Mouse (Mus musculus) CD4-positive, CD25-positive, alpha-beta regulatory T cell, adult 2 months (primary cell): ENCODE measurements around the gene Dnajc5.

Experiments used
- DNase-seq: peaks from one replicate; pipeline ENCODE4 v3.0.0-alpha.2; 2012; ENCODE audit warnings: low read depth, low spot score

Gene Dnajc5

DNA sequence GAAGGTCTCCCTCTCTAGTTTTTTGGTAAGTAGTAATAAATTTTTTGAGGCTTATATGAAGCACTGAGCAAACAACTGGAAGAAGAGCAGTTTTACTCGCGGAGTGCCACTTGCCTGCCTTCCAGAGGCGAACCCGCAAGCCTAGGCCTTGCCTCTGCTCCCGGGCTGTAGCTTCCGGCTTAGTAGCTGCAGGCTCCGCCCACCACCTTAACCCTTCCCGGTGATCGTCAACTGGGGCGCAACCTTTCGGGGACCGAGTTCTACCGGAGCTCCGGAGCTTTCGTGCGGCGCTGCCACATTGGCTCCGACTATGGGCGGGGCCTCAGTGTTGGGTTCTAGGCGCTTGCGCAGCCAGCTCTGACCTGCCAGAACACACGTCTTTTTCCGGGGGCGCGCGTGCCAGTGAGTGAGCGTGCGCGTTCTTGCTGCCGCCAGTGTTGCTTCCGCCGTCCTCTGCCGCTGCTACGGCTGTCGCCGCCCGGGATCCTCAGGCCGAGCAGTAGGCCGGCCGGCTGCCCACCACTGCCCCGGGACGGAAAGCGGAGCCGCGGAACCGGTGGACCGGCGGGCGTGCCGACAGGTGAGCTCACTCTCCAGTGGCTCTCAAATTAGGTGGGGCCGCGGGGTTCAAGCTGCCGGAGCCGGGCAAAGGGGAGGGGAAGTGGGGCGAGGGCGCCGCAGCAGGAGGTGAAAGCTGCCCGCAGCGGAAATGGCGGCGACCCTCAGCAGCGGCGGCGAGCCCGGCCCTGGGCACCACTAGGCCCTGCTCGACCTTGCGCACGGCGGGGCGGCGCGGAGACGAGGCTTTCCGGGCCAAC, at the start of gene Dnajc5:
Gene Dnajc5 (plus strand): TSS at position 368 of the 818 bp plus-strand sequence.
- peak; percentile 98 for DNase-seq

DNA sequence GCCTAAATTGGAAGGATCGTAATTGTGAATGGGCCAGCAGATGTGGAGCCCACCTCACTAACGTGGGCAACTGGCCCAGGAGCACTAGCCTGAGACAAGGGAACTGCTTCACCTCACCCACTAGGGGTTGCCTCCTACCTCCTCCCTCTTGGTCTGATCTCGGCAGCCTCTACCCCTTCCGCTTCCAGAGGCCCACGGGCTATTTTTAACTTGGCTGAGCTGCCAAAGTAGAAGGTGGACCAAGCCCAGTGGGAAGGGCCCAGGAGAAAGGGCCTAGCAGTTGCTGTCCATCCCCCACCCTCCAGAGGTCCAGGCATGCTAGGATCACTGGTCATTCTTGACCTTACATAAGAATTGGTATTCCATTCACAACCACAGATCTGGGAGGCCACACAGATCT, 49.0 kb upstream of the Dnajc5 start:
- no peak for DNase-seq

DNA sequence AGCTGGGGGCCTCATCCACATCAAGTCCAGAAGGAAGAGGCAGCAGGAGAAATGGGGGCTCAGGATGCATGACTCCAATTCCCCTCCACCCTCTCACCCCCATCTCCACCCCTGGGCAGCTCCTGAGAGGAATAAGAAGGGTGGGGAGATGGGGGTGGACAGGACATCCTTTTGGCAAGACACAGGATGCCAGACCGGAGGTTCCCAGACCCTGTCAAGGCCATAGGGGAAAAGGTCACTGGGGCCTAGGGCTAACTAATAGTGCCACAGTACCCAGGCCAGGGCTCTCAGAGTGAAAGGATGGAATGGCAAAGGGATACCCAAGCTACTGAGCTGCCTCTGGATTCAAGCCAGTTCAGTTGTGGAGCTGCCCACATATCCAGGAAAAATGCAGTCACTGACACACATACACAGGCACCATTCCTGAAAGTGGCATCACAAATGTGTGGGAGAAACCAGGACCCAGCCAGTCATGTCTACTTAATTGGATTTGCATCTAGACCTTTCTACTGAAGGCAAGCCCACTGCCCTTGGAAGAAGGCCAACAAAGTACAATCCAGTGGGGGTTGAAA, 47.9 kb upstream of the Dnajc5 start:
- no peak for DNase-seq

DNA sequence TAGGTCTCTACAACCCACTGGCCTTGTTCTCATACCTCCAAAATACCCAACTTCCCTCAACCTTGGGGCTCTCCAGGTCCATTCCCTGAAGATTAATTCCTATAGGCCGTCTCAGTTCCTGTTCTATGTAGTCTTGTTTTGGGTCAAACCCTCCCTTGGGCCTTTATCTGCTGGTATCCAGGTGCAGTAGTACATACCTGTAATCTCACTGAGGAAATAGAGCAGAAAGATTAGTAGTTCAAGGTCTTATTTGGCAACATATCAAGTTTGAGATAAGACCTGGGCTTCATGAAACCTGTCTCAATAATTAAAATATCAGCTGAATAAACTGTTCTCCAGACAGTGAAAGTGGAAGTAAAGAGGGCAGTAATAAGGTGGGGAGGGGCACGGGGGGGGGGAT, 37.2 kb upstream of the Dnajc5 start:
- DNase-seq, result no peak

DNA sequence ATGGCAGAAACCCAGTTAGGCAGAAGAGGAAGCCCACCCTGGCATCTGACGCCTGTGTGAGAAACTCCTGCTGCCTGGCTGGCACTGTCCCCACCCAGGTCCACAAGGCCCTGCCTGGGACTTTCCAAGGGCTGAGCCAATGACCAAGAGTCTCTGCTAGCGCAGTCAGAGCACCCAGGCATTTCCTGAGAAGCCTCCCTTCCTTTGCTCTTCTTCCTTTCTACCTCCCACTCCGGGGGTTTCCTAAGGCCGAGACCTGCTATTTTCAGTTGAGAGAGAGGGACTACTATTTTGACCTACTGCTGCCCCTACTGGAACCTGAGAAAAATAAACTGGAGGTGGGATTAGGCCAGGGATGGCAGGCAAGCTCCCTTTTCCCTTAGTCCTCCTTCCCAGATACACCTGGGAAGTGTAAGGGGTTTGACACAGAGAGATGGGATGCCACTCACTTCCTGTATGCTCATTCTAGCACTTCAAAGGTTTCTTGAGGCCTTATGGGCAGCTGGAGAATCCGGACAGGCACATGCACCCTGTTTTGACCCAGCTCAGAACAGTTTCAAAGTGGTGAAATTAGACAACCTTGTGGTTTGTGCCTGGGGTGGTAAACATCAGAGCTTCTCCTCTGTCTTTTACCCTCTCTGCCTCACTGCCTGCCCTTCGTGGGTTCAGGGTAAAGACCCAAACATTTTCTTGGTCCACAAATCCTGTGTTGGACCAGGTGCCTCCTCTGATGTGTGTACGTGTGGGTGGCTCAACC, 36.5 kb upstream of the Dnajc5 start:
- peak; percentile 84 for DNase-seq

DNA sequence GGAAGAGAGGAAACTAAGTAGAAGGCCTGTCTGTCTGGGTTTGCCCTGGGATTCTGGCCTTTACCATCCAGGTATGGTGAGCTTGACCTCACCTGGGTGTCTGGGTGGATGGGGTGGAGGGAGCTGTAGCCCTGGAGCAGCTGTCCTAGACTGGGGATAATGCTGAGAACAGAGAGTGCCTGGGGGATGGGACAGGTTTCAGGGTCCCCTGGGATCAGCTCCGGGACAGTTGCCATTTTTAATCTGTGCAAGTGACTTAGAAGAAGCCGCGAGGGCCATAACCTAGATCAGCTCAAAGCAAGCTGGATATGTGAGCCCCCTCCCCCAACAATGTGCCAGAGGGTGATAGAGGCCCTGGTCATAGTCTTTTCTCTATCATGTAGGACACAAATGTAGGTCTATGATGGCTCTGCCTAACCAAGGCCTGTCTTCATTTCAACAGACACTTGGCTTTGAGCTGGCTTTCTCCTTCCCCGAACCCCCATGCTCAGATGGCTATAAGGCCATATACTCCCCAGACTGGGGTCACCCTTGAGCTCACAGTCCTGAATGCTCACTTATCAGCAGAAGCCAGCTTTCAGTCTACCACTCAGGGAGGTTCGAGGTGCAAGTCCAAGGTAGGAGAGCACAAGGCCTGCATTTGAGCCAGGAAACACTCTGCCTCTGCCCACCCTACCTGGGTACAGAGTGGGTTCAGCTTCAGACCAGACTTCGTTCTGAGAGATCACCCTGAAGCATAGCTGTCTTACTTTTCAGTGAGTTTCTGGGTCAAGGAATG, 35.6 kb upstream of the Dnajc5 start:
- DNase-seq, result peak; percentile 6

DNA sequence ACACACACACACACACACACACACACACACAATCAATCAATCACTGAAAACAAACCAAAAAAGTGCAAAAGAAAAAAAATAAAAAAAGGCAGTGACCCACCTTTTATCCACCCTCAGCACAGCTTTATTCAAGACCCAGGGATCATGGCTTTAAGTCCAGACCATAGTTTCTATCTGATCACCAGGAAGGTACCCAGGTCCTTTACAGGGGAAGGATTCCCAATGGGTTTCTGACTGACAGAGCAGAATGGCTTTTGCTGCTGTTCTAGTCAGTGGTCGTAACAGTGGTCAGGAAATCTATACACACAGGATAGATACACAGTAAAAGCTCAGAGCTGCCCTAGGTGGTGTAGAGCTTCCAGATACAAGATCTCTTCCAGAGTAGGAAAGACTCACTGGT, 34.5 kb upstream of the Dnajc5 start:
- no peak for DNase-seq

DNA sequence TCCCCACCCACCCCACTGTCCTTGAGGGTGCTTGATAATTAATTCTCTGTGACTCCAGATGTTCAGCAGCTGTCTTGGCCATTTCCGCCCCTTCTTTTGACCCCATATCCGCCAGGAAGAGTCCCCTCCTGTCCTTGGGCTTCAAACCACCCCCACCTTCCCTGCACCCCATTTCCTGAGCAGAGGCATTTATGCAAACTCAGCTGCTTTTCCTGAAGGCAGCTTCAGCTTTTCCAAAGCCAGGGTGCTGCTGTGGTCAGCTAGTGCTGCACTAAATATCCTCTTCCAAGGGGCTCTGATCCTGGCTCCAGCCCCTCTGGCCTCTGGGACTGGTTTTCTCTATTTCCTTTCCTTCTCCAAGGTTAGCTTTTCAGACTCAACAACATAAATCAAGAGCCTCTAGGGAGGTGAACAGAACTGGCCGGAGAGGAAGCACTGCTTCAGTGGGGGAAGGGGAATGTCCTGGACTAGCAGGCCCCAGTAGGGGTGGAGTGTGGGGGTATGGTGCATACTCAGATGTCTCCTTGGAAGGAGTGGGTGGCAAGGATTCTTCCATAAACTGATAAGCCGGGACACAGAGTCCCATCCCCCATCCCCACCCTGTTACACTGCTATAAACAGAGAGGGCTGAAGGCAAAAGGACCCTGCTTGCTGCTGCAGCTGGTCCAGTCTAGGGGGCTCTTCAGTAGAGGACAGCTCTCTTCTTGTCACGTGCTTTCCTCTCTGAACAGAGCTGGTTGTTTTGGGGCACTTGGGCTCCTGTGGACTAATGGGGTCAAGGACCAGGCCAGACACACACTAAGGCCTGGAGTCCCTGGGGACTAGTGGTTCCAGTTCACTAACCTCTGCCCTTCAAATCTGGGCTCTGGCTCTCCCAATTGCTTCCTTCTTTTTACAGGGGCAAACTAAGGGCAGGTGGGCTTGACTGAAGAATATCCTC, 32.7 kb upstream of the Dnajc5 start:
- DNase-seq, result no peak

DNA sequence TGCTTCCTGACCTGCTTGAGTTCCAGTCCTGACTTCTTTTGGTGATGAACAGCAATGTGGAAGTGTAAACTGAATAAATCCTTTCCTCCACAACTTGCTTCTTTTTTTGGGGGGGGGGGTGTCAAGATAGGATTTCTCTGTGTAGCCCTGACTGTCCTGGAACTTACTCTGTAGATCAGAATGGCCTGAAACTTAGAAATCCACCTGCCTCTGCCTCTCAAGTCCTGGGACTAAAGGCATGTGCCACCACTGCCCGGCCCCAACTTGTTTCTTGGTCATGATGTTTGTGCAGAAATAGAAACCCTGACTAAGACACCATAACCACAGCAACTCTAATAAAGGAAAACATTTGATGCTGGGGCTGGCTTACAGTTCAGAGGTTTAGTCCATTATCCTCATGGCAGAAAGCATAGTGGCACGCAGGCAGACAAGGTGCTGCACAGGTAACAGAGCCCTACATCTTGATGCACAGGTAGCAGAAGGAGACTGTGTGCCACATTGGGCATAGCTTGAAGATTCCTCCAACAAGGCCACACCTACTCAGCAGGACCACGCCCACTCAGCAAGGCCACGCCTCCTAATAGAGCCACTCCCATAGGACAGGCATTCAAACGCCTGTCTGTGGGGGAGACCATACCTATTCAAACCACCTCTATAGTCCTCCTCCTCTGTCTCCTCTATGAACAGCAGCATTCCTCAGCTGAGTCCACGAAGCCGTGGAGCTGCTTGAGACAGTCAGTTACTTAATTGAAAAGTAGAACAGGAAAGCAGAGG, 28.7 kb upstream of the Dnajc5 start:
- peak; percentile 81 for DNase-seq

DNA sequence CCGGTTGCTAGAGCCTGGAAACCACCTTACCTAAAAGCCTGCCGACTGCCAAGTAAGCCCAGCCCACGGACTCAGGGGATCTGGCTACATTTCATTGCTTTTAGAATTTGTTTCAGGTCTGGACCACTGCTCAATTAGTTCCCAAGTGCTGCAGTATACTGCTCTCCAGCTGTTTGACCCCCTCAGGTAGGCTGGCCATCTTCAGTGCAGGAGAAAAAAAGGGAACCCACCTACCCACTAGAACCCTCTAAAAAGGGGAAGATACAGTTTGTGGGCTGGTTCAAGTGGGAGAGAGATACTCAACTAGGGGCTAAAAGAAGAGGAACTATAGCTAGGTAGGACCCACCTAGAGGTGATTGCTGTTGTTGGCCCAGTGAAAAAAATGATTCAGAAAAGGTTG, 28.1 kb upstream of the Dnajc5 start:
- DNase-seq, result no peak

DNA sequence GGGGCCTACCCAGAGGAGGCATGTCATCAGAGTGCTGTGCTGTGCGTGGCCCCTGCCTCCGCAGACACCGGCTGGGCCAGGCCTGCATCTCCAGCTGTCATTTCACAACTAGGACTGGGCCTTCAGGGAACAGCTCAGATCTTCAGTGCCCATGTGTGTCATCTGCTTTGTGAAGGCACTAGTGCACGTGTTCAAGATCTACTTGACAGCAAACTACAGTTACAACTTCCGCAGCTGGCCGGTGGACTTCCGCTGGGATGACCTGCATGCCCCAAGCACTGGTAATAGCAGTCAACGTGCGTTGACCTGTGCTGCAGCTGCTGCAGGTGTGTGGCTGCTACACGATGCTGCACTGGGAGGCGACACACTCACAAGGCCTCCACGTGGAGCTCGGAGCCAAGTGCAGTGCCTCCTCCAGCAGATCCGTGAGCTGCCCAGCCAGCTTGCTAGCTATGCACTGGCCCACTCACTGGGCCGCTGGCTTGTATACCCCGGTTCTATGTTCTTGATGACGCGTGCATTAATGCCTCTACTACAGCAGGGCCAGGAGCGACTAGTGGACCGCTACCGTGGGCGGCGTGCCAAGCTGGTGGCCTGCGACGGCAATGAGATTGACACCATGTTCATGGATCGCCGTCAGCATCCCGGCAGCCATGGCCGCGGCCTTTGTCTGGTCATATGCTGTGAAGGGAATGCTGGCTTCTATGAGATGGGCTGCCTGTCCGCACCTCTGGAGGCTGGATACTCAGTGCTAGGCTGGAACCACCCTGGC, 26.9 kb upstream of the Dnajc5 start, which contains the start of gene Abhd16b:
Gene Abhd16b (plus strand): TSS at position 51 of the 772 bp plus-strand sequence.
- DNase-seq, result no peak

DNA sequence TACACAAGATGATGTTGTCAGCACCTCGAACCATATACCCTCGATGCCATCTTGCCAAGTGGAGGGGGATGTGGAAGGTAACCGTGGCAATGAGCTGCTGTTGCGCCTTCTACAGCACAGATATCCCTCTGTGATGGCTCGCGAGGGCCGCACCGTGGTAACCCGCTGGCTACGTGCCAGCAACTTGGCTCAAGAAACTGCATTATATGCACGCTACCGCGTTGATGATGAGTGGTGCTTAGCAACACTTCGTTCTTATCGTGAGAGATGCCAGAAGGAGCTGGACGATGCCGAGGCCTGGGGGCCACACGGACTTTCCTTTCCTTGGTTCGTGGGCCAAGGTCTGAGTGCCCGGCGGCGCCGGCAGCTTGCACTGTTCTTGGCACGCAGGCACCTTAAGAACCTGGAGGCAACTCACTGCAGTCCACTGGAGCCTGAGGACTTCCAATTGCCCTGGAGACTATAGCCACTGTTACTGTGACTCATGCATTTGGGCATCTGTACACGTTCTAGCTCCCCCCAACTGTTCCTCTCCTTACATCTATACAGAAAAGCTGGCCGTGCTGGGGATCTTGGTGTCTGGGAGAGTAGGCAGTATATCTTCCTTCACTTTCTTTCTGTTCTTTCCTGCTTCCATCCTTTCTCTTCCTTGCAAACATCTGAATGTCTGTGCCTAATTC, 25.9 kb upstream of the Dnajc5 start:
- no peak for DNase-seq

DNA sequence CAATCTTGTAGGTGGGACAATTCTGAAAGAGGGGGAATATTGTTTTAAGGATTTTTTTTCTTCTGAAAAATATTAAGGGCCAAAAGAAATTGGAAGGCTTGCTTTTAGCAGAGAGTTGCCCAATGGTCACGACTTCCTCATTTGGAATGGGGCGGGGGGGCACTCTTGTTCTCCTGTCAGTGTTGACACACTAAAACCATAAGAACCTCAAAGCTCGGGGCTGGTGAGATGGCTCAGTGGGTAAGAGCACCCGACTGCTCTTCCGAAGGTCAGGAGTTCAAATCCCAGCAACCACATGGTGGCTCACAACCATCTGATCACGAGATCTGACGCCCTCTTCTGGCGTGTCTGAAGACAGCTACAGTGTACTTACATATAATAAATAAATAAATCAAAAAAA, 24.4 kb upstream of the Dnajc5 start:
- DNase-seq, result peak; percentile 61

DNA sequence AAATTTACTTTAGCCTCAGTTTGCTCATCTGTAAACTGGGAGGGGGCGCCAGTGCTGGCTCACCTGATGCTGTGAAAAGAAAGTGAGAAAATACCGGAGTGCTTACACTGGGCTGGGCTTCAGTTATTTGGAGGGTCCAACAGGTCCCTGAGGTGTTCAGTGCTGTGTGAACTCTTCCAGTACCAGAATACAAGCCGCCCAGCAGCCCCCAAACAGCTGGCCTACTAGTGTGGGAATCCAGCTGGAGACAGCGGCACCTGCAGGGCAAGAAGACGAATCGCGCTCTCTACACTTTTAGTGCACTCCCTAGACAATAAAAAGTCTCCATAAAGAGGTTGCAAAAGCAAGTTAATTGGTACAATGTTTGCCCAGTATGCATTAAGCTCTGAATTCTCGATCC, 24.0 kb upstream of the Dnajc5 start:
- DNase-seq, result peak; percentile 88

DNA sequence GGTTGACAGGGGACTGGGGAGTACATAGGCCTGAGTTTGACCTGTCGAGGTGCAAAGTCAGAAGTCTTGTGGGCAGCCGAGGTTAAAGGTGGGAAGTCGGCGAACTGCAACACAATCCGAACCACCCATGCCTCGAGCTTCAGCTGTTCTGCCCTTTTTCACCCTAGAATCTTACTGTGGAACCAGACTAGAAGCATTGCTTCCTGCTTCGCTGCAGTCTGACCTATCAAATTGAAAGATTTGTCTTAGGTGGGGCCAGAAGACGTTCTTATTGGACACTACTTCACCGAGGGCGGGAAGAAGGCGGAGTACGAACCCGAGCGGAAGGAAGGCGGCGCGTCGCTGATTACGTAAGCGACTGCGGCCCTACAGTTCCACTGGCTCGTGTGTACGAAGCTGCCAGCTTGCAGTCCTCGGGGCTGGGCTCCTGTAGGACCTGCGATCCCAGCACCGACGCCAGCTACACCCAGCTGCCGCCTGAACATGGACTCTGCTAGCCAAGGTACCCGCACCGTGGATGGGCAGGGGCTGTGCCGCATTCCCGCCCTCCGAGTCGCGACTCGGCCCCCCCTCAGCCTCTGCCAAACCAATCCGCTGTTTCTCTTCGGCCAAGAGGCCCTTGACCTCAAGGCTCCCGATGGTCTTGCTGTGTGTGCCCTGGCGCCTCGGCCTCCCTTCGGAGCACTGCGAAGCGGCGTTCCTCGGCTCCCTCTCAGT, 23.3 kb upstream of the Dnajc5 start, which contains the start of gene Tpd52l2:
Gene Tpd52l2 (plus strand): TSS at position 312 of the 717 bp plus-strand sequence.
- DNase-seq, result peak; percentile 98

DNA sequence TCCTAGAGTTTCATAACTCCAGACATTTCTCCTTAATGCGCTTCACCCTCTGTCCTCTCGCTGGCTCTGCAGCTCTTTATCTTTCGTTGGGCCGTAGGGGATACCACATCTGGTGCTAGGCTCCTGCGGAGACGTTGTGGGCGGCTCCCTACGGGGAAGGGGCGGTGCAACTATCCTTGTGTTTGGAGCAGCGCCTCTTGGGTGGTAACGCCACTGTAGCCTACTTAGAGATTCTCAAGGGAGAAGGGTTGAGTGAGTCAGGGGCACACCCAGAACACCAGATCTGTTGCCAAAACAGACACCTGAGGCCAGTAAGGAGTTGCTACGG, 22.8 kb upstream of the Dnajc5 start:
- DNase-seq, result peak; percentile 75

DNA sequence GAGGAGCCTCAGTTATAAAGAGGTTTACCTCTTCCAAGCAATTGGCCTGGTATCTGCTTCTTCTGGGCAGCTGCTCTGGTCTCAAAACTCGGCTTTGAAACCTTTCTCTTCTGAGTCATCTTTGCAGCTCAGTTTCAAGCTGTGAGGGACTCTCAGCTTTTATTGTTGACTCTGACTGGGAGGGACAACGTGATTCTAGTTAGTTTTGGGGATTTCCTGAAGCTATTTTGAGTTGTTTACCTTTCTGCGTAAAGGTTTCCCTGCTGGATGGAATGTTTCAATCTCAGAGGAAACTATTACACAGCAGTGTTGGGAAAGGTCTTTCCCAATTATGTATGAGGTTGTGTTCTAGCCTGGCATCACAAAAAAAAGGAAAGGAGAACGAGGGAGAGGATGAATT, 21.6 kb upstream of the Dnajc5 start:
- no peak for DNase-seq

DNA sequence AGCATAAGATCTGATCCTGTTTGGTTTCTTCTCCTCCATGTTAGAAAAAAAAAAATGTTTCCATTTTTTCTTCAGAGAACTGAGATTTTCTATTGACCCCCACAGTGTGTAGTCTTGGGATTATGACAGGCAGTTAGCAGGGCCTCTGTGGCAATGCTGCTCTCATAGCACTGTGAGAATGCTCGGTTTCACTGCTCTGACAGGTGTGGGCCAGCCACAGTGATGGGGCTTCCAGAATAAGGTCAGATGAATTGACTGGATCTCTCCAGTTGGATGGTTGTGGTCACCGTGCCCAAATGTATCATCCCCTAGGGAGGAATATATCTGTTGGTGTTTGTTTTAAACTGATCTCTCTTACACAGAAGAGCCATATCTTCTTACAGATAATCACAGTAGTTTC, 11.1 kb upstream of the Dnajc5 start:
- no peak for DNase-seq
